Mouse (Mus musculus): ENCODE measurements at regions not wholly inside any gene's neighbourhood (a gene's known extent, or its start where the extent isn't known, plus 50 kb on each side); places are given as distances from the start of the nearest gene placed in this dataset.

- H3ac ChIP-seq (ENCODE audit: control insufficient read depth, insufficient read length, low read depth) = no peak overlapping the region
- no peak overlapping the region for H3K4me3 ChIP-seq (ENCODE audit: insufficient read depth, poor library complexity, severe bottlenecking)
- H3K79me3 ChIP-seq (ENCODE audit: low read depth) = no peaks in the 10 kb centered on the region
- TF ChIP-seq MYOD1 (IDR thresholded peaks at IDR 0.05; ENCODE audit: control insufficient read depth, insufficient read length, low read depth) (no peak), MYOG (IDR thresholded peaks at IDR 0.05; ENCODE audit: control insufficient read depth, extremely low read depth, insufficient read length) (no peak), MAX (IDR thresholded peaks at IDR 0.05) (no peak), CEBPB (IDR thresholded peaks at IDR 0.05; ENCODE audit: low read depth) (no peak), CTCF (IDR thresholded peaks at IDR 0.05; ENCODE audit: control insufficient read depth, insufficient read depth, insufficient read length) (no peak), USF1 (IDR thresholded peaks at IDR 0.05; ENCODE audit: low read depth) (no peak), FOSL1 (IDR thresholded peaks at IDR 0.05; ENCODE audit: insufficient read depth, low read length, poor library complexity, severe bottlenecking) (no peak)
- H3K36me3 ChIP-seq (ENCODE audit: control insufficient read depth, insufficient read depth) = no peaks in the 10 kb centered on the region
- H3K79me2 ChIP-seq (ENCODE audit: control insufficient read depth, insufficient read depth) = no peaks in the 10 kb centered on the region
- no peaks in the 10 kb centered on the region for H3K27me3 ChIP-seq (ENCODE audit: control insufficient read depth, insufficient read depth, insufficient read length)
These were observed 497.3 kb downstream of the Med13l start for GRCm38 (mm10) chr5:119057813-119058212.

GRCm38 (mm10) chr5:119058231-119058851 lies 497.9 kb downstream of the Med13l start:
- Histone ChIP-seq H3K79me2 (ENCODE audit: control insufficient read depth, insufficient read depth) (no peaks in the 10 kb centered on the region), H3ac (ENCODE audit: control insufficient read depth, insufficient read length, low read depth) (no peak overlapping the region), H3K79me3 (ENCODE audit: low read depth) (no peaks in the 10 kb centered on the region), H3K4me3 (ENCODE audit: insufficient read depth, poor library complexity, severe bottlenecking) (no peak overlapping the region), H3K27me3 (ENCODE audit: control insufficient read depth, insufficient read depth, insufficient read length) (no peaks in the 10 kb centered on the region), H3K36me3 (ENCODE audit: control insufficient read depth, insufficient read depth) (no peaks in the 10 kb centered on the region)
- TF ChIP-seq USF1 (IDR thresholded peaks at IDR 0.05; ENCODE audit: low read depth) = no peak
- no peak for TF ChIP-seq CTCF (IDR thresholded peaks at IDR 0.05; ENCODE audit: control insufficient read depth, insufficient read depth, insufficient read length)
- TF ChIP-seq MAX (IDR thresholded peaks at IDR 0.05) = no peak
- TF ChIP-seq MYOG (IDR thresholded peaks at IDR 0.05; ENCODE audit: control insufficient read depth, extremely low read depth, insufficient read length) = no peak
- no peak for TF ChIP-seq FOSL1 (IDR thresholded peaks at IDR 0.05; ENCODE audit: insufficient read depth, low read length, poor library complexity, severe bottlenecking)
- TF ChIP-seq CEBPB (IDR thresholded peaks at IDR 0.05; ENCODE audit: low read depth) = no peak
- TF ChIP-seq MYOD1 (IDR thresholded peaks at IDR 0.05; ENCODE audit: control insufficient read depth, insufficient read length, low read depth) = no peak

- H3K79me3 ChIP-seq (ENCODE audit: low read depth) = no peaks in the 10 kb centered on the region
- no peak overlapping the region for H3ac ChIP-seq (ENCODE audit: control insufficient read depth, insufficient read length, low read depth)
- TF ChIP-seq CTCF (IDR thresholded peaks at IDR 0.05; ENCODE audit: control insufficient read depth, insufficient read depth, insufficient read length) = no peak
- no peak for TF ChIP-seq USF1 (IDR thresholded peaks at IDR 0.05; ENCODE audit: low read depth)
- no peak for TF ChIP-seq MYOG (IDR thresholded peaks at IDR 0.05; ENCODE audit: control insufficient read depth, extremely low read depth, insufficient read length)
- no peak for TF ChIP-seq MYOD1 (IDR thresholded peaks at IDR 0.05; ENCODE audit: control insufficient read depth, insufficient read length, low read depth)
- no peaks in the 10 kb centered on the region for H3K79me2 ChIP-seq (ENCODE audit: control insufficient read depth, insufficient read depth)
- no peaks in the 10 kb centered on the region for H3K36me3 ChIP-seq (ENCODE audit: control insufficient read depth, insufficient read depth)
- H3K4me3 ChIP-seq (ENCODE audit: insufficient read depth, poor library complexity, severe bottlenecking) = no peak overlapping the region
- H3K27me3 ChIP-seq (ENCODE audit: control insufficient read depth, insufficient read depth, insufficient read length) = no peaks in the 10 kb centered on the region
These were observed 498.7 kb downstream of the Med13l start for GRCm38 (mm10) chr5:119059223-119059622.

GRCm38 (mm10) chr5:119060886-119061285 lies 500.4 kb downstream of the Med13l start:
- no peaks in the 10 kb centered on the region for H3K27me3 ChIP-seq (ENCODE audit: control insufficient read depth, insufficient read depth, insufficient read length)
- no peak overlapping the region for H3ac ChIP-seq (ENCODE audit: control insufficient read depth, insufficient read length, low read depth)
- TF ChIP-seq MAX (IDR thresholded peaks at IDR 0.05) (no peak), USF1 (IDR thresholded peaks at IDR 0.05; ENCODE audit: low read depth) (no peak), MYOD1 (IDR thresholded peaks at IDR 0.05; ENCODE audit: control insufficient read depth, insufficient read length, low read depth) (no peak)
- H3K4me3 ChIP-seq (ENCODE audit: insufficient read depth, poor library complexity, severe bottlenecking) = no peak overlapping the region
- no peaks in the 10 kb centered on the region for H3K79me2 ChIP-seq (ENCODE audit: control insufficient read depth, insufficient read depth)
- no peaks in the 10 kb centered on the region for H3K36me3 ChIP-seq (ENCODE audit: control insufficient read depth, insufficient read depth)
- no peaks in the 10 kb centered on the region for H3K79me3 ChIP-seq (ENCODE audit: low read depth)

- no peaks in the 10 kb centered on the region for H3K79me2 ChIP-seq (ENCODE audit: control insufficient read depth, insufficient read depth)
- no peaks in the 10 kb centered on the region for H3K36me3 ChIP-seq (ENCODE audit: control insufficient read depth, insufficient read depth)
- no peaks in the 10 kb centered on the region for H3K27me3 ChIP-seq (ENCODE audit: control insufficient read depth, insufficient read depth, insufficient read length)
- TF ChIP-seq MYOD1 (IDR thresholded peaks at IDR 0.05; ENCODE audit: control insufficient read depth, insufficient read length, low read depth) (no peak), MYOG (IDR thresholded peaks at IDR 0.05; ENCODE audit: control insufficient read depth, extremely low read depth, insufficient read length) (no peak), CEBPB (IDR thresholded peaks at IDR 0.05; ENCODE audit: low read depth) (no peak), MAX (IDR thresholded peaks at IDR 0.05) (no peak), CTCF (IDR thresholded peaks at IDR 0.05; ENCODE audit: control insufficient read depth, insufficient read depth, insufficient read length) (no peak), FOSL1 (IDR thresholded peaks at IDR 0.05; ENCODE audit: insufficient read depth, low read length, poor library complexity, severe bottlenecking) (no peak), USF1 (IDR thresholded peaks at IDR 0.05; ENCODE audit: low read depth) (no peak)
- H3ac ChIP-seq (ENCODE audit: control insufficient read depth, insufficient read length, low read depth) = no peak overlapping the region
- H3K4me3 ChIP-seq (ENCODE audit: insufficient read depth, poor library complexity, severe bottlenecking) = no peak overlapping the region
- no peaks in the 10 kb centered on the region for H3K79me3 ChIP-seq (ENCODE audit: low read depth)
These were observed 502.0 kb downstream of the Med13l start for GRCm38 (mm10) chr5:119062478-119062877.

- Histone ChIP-seq H3K4me3 (ENCODE audit: insufficient read depth, poor library complexity, severe bottlenecking) (no peak overlapping the region), H3K36me3 (ENCODE audit: control insufficient read depth, insufficient read depth) (no peaks in the 10 kb centered on the region), H3K79me2 (ENCODE audit: control insufficient read depth, insufficient read depth) (no peaks in the 10 kb centered on the region), H3ac (ENCODE audit: control insufficient read depth, insufficient read length, low read depth) (no peak overlapping the region), H3K27me3 (ENCODE audit: control insufficient read depth, insufficient read depth, insufficient read length) (no peaks in the 10 kb centered on the region), H3K79me3 (ENCODE audit: low read depth) (no peaks in the 10 kb centered on the region)
- TF ChIP-seq MAX (IDR thresholded peaks at IDR 0.05) (no peak), MYOG (IDR thresholded peaks at IDR 0.05; ENCODE audit: control insufficient read depth, extremely low read depth, insufficient read length) (no peak), CTCF (IDR thresholded peaks at IDR 0.05; ENCODE audit: control insufficient read depth, insufficient read depth, insufficient read length) (no peak), FOSL1 (IDR thresholded peaks at IDR 0.05; ENCODE audit: insufficient read depth, low read length, poor library complexity, severe bottlenecking) (no peak), USF1 (IDR thresholded peaks at IDR 0.05; ENCODE audit: low read depth) (no peak), MYOD1 (IDR thresholded peaks at IDR 0.05; ENCODE audit: control insufficient read depth, insufficient read length, low read depth) (no peak), CEBPB (IDR thresholded peaks at IDR 0.05; ENCODE audit: low read depth) (no peak)
These were observed 506.2 kb downstream of the Med13l start for GRCm38 (mm10) chr5:119066666-119067065.
